Mouse (Mus musculus) brain, embryonic 14.5 days (tissue): ENCODE results near the gene Rnft2.

ENCODE experiments used
- CTCF ChIP-seq: fragments of 200-500 bp; IDR thresholded peaks from 2 replicates; pipeline ENCODE4 v1.5.1; 2012; ENCODE audit warnings: inconsistent platforms, mild to moderate bottlenecking, moderate library complexity, borderline replicate concordance; ENCODE audit not compliant: insufficient read depth, insufficient read length; ENCODE audit errors: extremely low read depth
- POLR2A ChIP-seq: fragments of 200-500 bp; IDR thresholded peaks from 2 replicates; pipeline ENCODE4 v1.6.1; 2012; ENCODE audit warnings: mild to moderate bottlenecking, inconsistent platforms, borderline replicate concordance; ENCODE audit not compliant: poor library complexity, insufficient read depth, insufficient read length, severe bottlenecking; ENCODE audit errors: extremely low read depth

GRCm38 (mm10) chr5:118273446-118273845, 28.5 kb upstream of the Rnft2 start:
- TF ChIP-seq CTCF (no peak), POLR2A (no peak)
